Mouse (Mus musculus): Measurements from ENCODE around the gene Gm49361.

- TF ChIP-seq POLR2A (IDR thresholded peaks at IDR 0.05; ENCODE audit: insufficient read length, low read depth): no peak
- TF ChIP-seq MYOG (IDR thresholded peaks at IDR 0.05; ENCODE audit: control insufficient read depth in 1 of 3, insufficient read depth in 1 of 3, insufficient read length in 2 of 3, low read depth in 2 of 3): no peak
Observed at GRCm38 (mm10) chr14:57718245-57718644, 27.7 kb downstream of the Gm49361 start.
